Comparison of ENCODE assay signal across 8 mouse cellular contexts in the genomic region with DNA sequence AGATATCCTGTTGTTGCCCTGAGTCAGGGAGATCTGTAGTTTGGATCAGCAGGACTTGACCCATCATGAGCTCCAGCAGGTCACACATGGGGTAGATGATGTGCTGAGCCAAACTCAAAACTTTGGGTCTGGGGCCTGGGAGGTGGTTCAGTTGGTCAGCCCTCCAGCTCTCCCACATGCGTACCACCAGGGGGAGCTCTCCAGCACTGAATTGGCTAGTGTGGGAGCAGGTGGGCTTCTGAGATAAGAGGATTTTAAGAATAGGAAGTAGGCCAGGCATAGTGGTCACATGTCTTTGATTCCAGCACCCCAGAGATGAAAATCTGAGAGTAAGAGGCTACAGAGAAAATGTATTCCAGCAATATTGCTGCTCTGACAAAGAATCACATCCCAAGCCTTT. TPM values are rescaled to one million over a fixed set of nuclear protein-coding genes. Genes with fewer than 3 reads are reported as not detected.
DNase-seq lines count a peak whose midpoint lies in the region; ATAC-seq lines count a peak whose summit lies in the region.

No protein-coding gene starts in this region.

- no peak overlapping the region for H3K4me3 ChIP-seq in hindbrain, embryonic 10.5 days
- no peak overlapping the region for H3K4me3 ChIP-seq in hindbrain, embryonic 16.5 days (ENCODE audit: low read length)
- no peak overlapping the region for H3K4me3 ChIP-seq in neural tube, embryonic 11.5 days (ENCODE audit: low read depth, low read length)

- ATAC-seq in hindbrain, embryonic 16.5 days, result no peak
- ATAC-seq in neural tube, embryonic 11.5 days (ENCODE audit: insufficient read depth, low FRiP score, low TSS enrichment), result no peak

- H3K4me1 ChIP-seq in hindbrain, embryonic 10.5 days (replicated peaks), result no peaks in the 10 kb centered on the region
- H3K4me1 ChIP-seq in hindbrain, embryonic 16.5 days (ENCODE audit: control insufficient read depth, insufficient read depth, low read depth, low read length), result no peaks in the 10 kb centered on the region
- no peaks in the 10 kb centered on the region for H3K4me1 ChIP-seq in neural tube, embryonic 11.5 days (ENCODE audit: control insufficient read depth, insufficient read depth, low read length)

- 2% methylated on average over 1 of the region's 1 CpGs for WGBS in hindbrain, embryonic 10.5 days
- WGBS in hindbrain, embryonic 16.5 days, result 20% methylated on average over 1 of the region's 1 CpGs
- WGBS in neural tube, embryonic 11.5 days, result 4% methylated on average over 1 of the region's 1 CpGs

- no peak overlapping the region for H3K4me2 ChIP-seq in hindbrain, embryonic 16.5 days (ENCODE audit: low read length)
- H3K4me2 ChIP-seq in neural tube, embryonic 11.5 days (ENCODE audit: low read depth), result no peak overlapping the region

- H3K9ac ChIP-seq in hindbrain, embryonic 16.5 days (ENCODE audit: low read depth, low read length), result no peak overlapping the region
- H3K9ac ChIP-seq in neural tube, embryonic 11.5 days (ENCODE audit: low read length), result no peak overlapping the region

- no peak overlapping the region for H3K27ac ChIP-seq in hindbrain, embryonic 10.5 days
- H3K27ac ChIP-seq in hindbrain, embryonic 16.5 days (ENCODE audit: low read depth, low read length), result no peak overlapping the region
- no peak overlapping the region for H3K27ac ChIP-seq in neural tube, embryonic 11.5 days (ENCODE audit: low read depth, low read length)

- H3K36me3 ChIP-seq in hindbrain, embryonic 10.5 days, result no peaks in the 10 kb centered on the region
- H3K36me3 ChIP-seq in hindbrain, embryonic 16.5 days (ENCODE audit: control insufficient read depth, insufficient read depth, low read length), result no peaks in the 10 kb centered on the region
- no peaks in the 10 kb centered on the region for H3K36me3 ChIP-seq in neural tube, embryonic 11.5 days (ENCODE audit: control insufficient read depth, insufficient read depth, low read length)

- peak; percentile 69 for DNase-seq in hindbrain, embryonic 10.5 days (ENCODE audit: low spot score)
- peak; percentile 80 for DNase-seq in CD4-positive, CD25-positive, alpha-beta regulatory T cell, adult 2 months (ENCODE audit: low read depth, low spot score)
- DNase-seq in NIH3T3 (ENCODE audit: low read depth), result peak; percentile 48
- DNase-seq in forelimb bud, embryonic 11.5 days (ENCODE audit: low read depth, low spot score), result peak; percentile 60
- DNase-seq in neural tube, embryonic 11.5 days (ENCODE audit: low spot score), result peak; percentile 60
- DNase-seq in frontal cortex, adult 2 months (ENCODE audit: extremely low spot score in 1 of 2, low spot score in 1 of 2), result no peak
- no peak for DNase-seq in right cerebral cortex, adult 18-20 months

- no peaks in the 10 kb centered on the region for H3K9me3 ChIP-seq in hindbrain, embryonic 10.5 days
- no peaks in the 10 kb centered on the region for H3K9me3 ChIP-seq in hindbrain, embryonic 16.5 days (ENCODE audit: control insufficient read depth, low read length)
- H3K9me3 ChIP-seq in neural tube, embryonic 11.5 days (ENCODE audit: control insufficient read depth, low read length), result no peaks in the 10 kb centered on the region

- peaks cover 3% of the 10 kb centered on the region; the same call in 1 of the 2 replicates for H3K27me3 ChIP-seq in hindbrain, embryonic 10.5 days (ENCODE audit: insufficient read depth, poor library complexity, severe bottlenecking)
- H3K27me3 ChIP-seq in hindbrain, embryonic 16.5 days (replicated peaks; ENCODE audit: control insufficient read depth, insufficient read depth, low read length), result no peaks in the 10 kb centered on the region
- no peaks in the 10 kb centered on the region for H3K27me3 ChIP-seq in neural tube, embryonic 11.5 days (ENCODE audit: control insufficient read depth, insufficient read depth, low read length)

RNA-seq across cellular contexts. Expression of a gene that starts 11.8 kb away (rescaled TPM):
- 46.8 and 54.2 TPM in 2 replicates for polyA plus RNA-seq in hindbrain, embryonic 10.5 days (2016; fragmentation: Nextera tagmentation; extraction: Ambion mirVana)
- 43.2 and 52.6 TPM in 2 replicates for polyA plus RNA-seq in hindbrain, embryonic 16.5 days (2015; fragmentation: Nextera tagmentation; extraction: Ambion mirVana)
- polyA plus RNA-seq in neural tube, embryonic 11.5 days (2014; fragmentation: Nextera tagmentation; extraction: Ambion mirVana), result 40.2 and 40.4 TPM in 2 replicates
- polyA plus RNA-seq in frontal cortex, adult 2 months (2012; rRNA removed), result 74.4 and 77.8 TPM in 2 replicates

RNA-seq across cellular contexts. Expression of a gene that starts 14.9 kb away (rescaled TPM):
- 57.5 TPM in 2 replicates for polyA plus RNA-seq in hindbrain, embryonic 10.5 days (2016; fragmentation: Nextera tagmentation; extraction: Ambion mirVana)
- polyA plus RNA-seq in hindbrain, embryonic 16.5 days (2015; fragmentation: Nextera tagmentation; extraction: Ambion mirVana), result 90.2 and 98.7 TPM in 2 replicates
- 62.1 and 62.4 TPM in 2 replicates for polyA plus RNA-seq in neural tube, embryonic 11.5 days (2014; fragmentation: Nextera tagmentation; extraction: Ambion mirVana)
- 88.5 and 106 TPM in 2 replicates for polyA plus RNA-seq in frontal cortex, adult 2 months (2012; rRNA removed)

RNA-seq across cellular contexts. Expression of a gene that starts 52.5 kb away (rescaled TPM):
- polyA plus RNA-seq in hindbrain, embryonic 10.5 days (2016; fragmentation: Nextera tagmentation; extraction: Ambion mirVana), result 5.4 and 9.6 TPM in 2 replicates
- 1.4 TPM in 2 replicates for polyA plus RNA-seq in hindbrain, embryonic 16.5 days (2015; fragmentation: Nextera tagmentation; extraction: Ambion mirVana)
- 9.5 and 13.1 TPM in 2 replicates for polyA plus RNA-seq in neural tube, embryonic 11.5 days (2014; fragmentation: Nextera tagmentation; extraction: Ambion mirVana)
- polyA plus RNA-seq in frontal cortex, adult 2 months (2012; rRNA removed), result 4.7 and 4.8 TPM in 2 replicates

Comparison
In these comparisons a context has a peak if more than half of its experiments do, and no peak if none do; other contexts are left out.
1. DNase-seq: peak in hindbrain, embryonic 10.5 days (single experiment), CD4-positive, CD25-positive, alpha-beta regulatory T cell, adult 2 months (single experiment), NIH3T3 (single experiment), forelimb bud, embryonic 11.5 days (single experiment) and neural tube, embryonic 11.5 days (single experiment); none in frontal cortex, adult 2 months (0 of 2) and right cerebral cortex, adult 18-20 months (single experiment).